Mouse (Mus musculus): ENCODE data around the gene Gm43738. TPM values are rescaled to one million over a fixed set of nuclear protein-coding genes. Genes with fewer than 3 reads are reported as not detected.

The Gm43738 gene
- polyA plus RNA-seq, 1 experiment from 2014 or later = not detected

DNA sequence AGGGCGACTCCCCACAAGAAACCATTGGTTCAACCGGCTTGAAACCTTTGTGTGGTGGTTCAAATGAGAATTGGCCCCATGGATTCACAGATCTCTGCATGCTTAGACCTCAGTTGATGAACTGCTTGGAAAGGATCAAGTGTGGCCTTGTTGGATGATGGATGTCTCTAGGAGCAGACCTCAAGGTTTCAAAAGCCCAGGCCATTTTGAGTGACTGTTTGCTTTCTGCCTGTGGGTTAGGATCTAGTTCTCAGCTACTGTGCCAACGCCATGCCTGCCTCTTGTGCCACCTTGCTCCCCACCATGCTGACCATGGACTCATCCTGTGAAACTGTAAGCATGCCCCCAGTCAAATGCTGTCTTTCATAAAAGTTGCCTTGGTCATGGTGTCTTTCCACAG is 25.1 kb upstream of the Gm43738 start:
- WGBS = 84% methylated on average over 3 of the region's 3 CpGs
- no peak for DNase-seq (ENCODE audit: low spot score)
- H3K9me3 ChIP-seq = no peaks in the 10 kb centered on the region

DNA sequence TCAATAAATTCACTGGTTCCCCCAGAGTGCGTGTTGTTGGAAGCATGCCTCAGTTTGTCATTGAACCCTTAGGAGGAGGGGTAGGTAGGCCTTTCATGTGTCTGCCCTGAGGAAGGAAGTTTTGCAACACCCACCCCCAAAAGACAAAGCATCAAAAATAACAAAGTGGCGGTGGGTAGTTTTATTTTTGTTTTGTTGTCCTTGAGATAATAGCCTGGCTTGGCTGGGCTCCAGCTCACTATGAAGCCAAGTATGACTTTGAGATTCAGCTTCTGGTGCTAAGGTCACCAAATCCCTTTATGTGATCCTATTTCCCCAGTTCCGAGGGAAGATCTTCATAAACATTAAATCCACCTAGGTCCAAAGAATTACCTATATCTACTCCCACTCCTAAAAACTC is 23.3 kb upstream of the Gm43738 start:
- DNase-seq (ENCODE audit: low spot score) = no peak
- Histone ChIP-seq H3K4me3 (no peak overlapping the region), H3K9me3 (no peaks in the 10 kb centered on the region), H3K36me3 (no peaks in the 10 kb centered on the region), H3K27me3 (ENCODE audit: insufficient read depth, poor library complexity, severe bottlenecking) (no peaks in the 10 kb centered on the region), H3K4me1 (0 out of 2 replicates have a peak, but pooled peaks cover 4% of the 10 kb centered on the region), H3K27ac (no peak overlapping the region)
- 64% methylated on average over 3 of the region's 3 CpGs for WGBS

More for the DNA sequence above, 25.1 kb upstream of the Gm43738 start:
- Histone ChIP-seq H3K27me3 (ENCODE audit: insufficient read depth, poor library complexity, severe bottlenecking) (no peaks in the 10 kb centered on the region), H3K27ac (no peak overlapping the region), H3K4me1 (0 out of 2 replicates have a peak, but pooled peaks cover 4% of the 10 kb centered on the region), H3K36me3 (no peaks in the 10 kb centered on the region), H3K4me3 (no peak overlapping the region)

DNA sequence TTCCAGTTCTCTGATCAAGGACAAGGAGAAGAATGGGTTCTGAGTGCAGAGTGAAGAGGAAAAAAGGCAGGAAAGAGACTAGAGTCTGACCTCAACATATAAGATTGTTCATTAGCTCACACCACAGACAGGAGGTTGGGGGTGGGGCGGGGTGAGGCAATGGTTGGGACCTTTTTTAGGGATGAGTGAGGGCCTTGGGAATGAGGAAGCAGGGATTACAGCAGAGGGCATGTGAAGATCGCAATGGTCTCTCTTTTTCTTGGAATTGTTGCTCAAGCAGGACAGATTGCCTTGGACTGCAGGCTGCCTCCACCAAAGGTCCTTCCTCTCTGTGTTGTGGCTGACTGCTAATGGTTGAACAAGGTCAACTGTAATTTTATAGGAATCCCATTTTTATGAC is 22.4 kb upstream of the Gm43738 start:
- no peak for DNase-seq (ENCODE audit: low spot score)
- H3K4me3 ChIP-seq = no peak overlapping the region
- no peaks in the 10 kb centered on the region for H3K9me3 ChIP-seq
- no peaks in the 10 kb centered on the region for H3K36me3 ChIP-seq
- H3K27me3 ChIP-seq (ENCODE audit: insufficient read depth, poor library complexity, severe bottlenecking) = no peaks in the 10 kb centered on the region
- H3K27ac ChIP-seq = no peak overlapping the region
- 69% methylated on average over 2 of the region's 2 CpGs for whole genome bisulfite sequencing
- H3K4me1 ChIP-seq = 0 out of 2 replicates have a peak, but pooled peaks cover 4% of the 10 kb centered on the region

DNA sequence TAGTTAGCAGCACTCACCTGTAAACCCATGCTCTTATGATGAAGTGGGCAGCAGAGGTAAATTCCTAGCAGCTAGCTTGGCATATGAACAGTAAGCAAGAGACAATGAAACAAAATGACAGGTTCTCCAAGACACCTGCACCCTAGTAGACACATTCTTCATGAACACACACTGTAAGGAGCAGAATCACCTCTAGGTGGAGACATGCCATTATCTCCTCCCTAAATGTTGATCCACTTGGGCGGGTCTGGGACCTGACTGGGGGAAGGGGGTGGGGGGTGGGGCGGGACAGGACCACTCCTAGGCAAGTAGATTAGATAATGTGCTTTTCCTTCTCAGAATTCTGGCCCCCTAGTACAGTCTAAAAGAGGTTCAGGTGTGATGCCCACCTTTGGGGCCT is 14.6 kb upstream of the Gm43738 start:
- WGBS = 7% methylated on average over 2 of the region's 2 CpGs
- no peaks in the 10 kb centered on the region for H3K4me1 ChIP-seq
- H3K4me3 ChIP-seq = no peak overlapping the region
- DNase-seq (ENCODE audit: low spot score) = no peak
- H3K36me3 ChIP-seq = no peaks in the 10 kb centered on the region
- 0 out of 2 replicates have a peak, but pooled peaks cover 3% of the 10 kb centered on the region for H3K9me3 ChIP-seq
- no peak overlapping the region for H3K27ac ChIP-seq
- H3K27me3 ChIP-seq (ENCODE audit: insufficient read depth, poor library complexity, severe bottlenecking) = no peaks in the 10 kb centered on the region

DNA sequence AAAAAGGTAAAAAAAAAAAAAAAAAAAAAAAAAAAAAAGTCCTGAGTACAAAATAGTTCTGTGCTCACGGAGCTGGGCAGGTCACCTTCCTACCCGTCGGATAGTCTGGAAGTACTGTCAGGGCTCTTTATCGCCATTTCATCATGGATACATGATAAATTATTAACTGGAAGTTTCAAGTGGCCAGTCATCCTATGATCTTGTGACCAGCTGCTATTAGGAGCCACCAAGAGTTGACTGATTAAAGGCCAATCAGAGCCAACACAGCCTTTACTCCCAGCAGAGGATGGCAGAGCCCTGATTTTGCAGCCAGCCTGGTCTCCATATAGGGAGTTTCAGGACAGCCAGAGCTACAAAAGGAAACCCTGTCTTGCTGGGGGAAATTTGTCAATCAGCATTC is 12.2 kb upstream of the Gm43738 start:
- H3K36me3 ChIP-seq = no peaks in the 10 kb centered on the region
- H3K4me1 ChIP-seq = no peaks in the 10 kb centered on the region
- no peak overlapping the region for H3K4me3 ChIP-seq
- WGBS = 78% methylated on average over 4 of the region's 4 CpGs
- H3K9me3 ChIP-seq = 0 out of 2 replicates have a peak, but pooled peaks cover 3% of the 10 kb centered on the region
- no peak overlapping the region for H3K27ac ChIP-seq
- no peak for DNase-seq (ENCODE audit: low spot score)
- no peaks in the 10 kb centered on the region for H3K27me3 ChIP-seq (ENCODE audit: insufficient read depth, poor library complexity, severe bottlenecking)

DNA sequence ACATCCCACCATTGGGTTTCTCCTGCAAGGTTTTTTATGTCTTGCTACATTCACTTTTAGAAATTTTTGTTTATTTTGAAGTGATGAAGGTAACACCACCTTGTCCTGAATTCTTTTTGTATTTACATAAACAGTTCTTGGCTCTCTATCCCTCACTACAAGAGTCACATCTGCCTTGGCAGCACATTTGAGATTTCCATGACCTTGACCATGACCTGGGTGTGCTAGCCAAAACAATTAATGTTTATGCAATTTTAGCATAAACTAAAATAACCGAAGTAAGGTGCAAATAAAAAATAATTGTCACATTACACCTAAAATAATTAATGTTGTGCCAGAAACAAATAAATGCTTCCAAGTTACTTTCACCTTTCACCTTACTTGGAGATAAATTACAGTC is 7.2 kb upstream of the Gm43738 start:
- Histone ChIP-seq H3K27me3 (ENCODE audit: insufficient read depth, poor library complexity, severe bottlenecking) (no peaks in the 10 kb centered on the region), H3K9me3 (no peaks in the 10 kb centered on the region), H3K4me1 (0 out of 2 replicates have a peak, but pooled peaks cover 3% of the 10 kb centered on the region), H3K27ac (no peak overlapping the region), H3K4me3 (no peak overlapping the region), H3K36me3 (no peaks in the 10 kb centered on the region)
- WGBS = 60% methylated on average over 1 of the region's 1 CpGs
- no peak for DNase-seq (ENCODE audit: low spot score)

DNA sequence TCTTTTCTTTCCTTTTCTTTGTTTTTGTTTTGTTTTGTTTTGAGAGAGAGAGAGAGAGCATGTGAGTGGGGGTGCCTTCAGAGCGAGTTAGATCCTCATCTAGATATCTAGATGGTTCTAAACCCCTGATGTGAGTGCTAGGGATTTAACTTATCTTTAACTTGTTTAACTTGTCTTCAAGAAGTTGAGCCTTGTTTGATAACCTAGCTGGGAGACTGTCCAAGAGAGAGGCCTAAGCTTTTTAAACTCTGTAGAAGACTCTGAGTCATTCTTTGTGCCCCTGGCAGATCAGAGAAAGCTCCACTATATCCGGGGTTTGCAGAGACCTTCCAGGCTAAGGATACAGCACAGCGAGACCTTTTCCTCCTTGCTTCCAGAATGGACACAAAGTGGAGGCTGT is 6.6 kb upstream of the Gm43738 start:
- Histone ChIP-seq H3K4me1 (0 out of 2 replicates have a peak, but pooled peaks cover 3% of the 10 kb centered on the region), H3K27me3 (ENCODE audit: insufficient read depth, poor library complexity, severe bottlenecking) (no peaks in the 10 kb centered on the region), H3K36me3 (no peaks in the 10 kb centered on the region), H3K27ac (no peak overlapping the region), H3K9me3 (no peaks in the 10 kb centered on the region), H3K4me3 (no peak overlapping the region)
- 54% methylated on average over 3 of the region's 3 CpGs for WGBS
- no peak for DNase-seq (ENCODE audit: low spot score)

DNA sequence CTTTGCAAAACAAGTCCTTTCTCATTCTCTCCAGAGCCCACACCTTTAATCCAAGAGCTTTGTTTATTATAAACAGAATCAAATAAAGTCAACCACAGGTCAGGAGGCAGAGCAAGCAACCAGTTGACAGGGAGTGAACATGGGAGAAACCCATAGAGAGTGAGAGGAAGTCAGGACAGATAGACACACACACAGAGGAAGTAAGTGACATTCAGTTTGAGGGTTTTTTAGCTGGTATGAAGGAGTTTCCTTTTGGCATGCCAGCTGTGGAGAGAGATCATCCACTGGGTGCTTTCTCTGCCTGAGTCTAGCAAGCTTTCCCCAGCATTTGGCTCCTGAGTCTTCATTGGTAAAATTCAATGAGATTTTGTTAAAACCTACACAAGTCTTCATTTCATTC is 6.0 kb upstream of the Gm43738 start:
- no peak overlapping the region for H3K27ac ChIP-seq
- no peaks in the 10 kb centered on the region for H3K36me3 ChIP-seq
- H3K4me3 ChIP-seq = no peak overlapping the region
- DNase-seq (ENCODE audit: low spot score) = no peak
- no peaks in the 10 kb centered on the region for H3K9me3 ChIP-seq
- no peaks in the 10 kb centered on the region for H3K27me3 ChIP-seq (ENCODE audit: insufficient read depth, poor library complexity, severe bottlenecking)
- H3K4me1 ChIP-seq = peaks cover 3% of the 10 kb centered on the region; the same call in 1 of the 2 replicates

DNA sequence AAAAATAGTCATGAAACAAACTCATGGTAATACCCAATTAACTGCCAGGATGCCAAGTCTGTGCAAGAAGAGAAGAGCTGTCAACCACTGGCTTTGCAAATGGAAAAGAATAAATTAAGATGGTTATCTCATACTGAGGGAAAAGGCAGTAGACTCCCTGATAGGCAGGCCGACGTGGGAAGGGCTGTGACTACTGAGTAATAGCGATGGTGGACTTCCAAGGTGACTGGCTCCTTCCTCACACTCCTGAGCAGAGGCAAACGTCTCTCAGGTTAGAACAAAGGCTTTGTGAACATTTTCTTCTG is 2.3 kb upstream of the Gm43738 start:
- Histone ChIP-seq H3K27me3 (ENCODE audit: insufficient read depth, poor library complexity, severe bottlenecking) (no peaks in the 10 kb centered on the region), H3K27ac (peak overlapping the region; percentile 71; the same call in 1 of the 2 replicates), H3K4me3 (no peak overlapping the region), H3K36me3 (peaks cover 21% of the 10 kb centered on the region), H3K4me1 (peaks cover 20% of the 10 kb centered on the region), H3K9me3 (no peaks in the 10 kb centered on the region)
- WGBS = 68% methylated on average over 4 of the region's 4 CpGs
- DNase-seq (ENCODE audit: low spot score) = no peak

DNA sequence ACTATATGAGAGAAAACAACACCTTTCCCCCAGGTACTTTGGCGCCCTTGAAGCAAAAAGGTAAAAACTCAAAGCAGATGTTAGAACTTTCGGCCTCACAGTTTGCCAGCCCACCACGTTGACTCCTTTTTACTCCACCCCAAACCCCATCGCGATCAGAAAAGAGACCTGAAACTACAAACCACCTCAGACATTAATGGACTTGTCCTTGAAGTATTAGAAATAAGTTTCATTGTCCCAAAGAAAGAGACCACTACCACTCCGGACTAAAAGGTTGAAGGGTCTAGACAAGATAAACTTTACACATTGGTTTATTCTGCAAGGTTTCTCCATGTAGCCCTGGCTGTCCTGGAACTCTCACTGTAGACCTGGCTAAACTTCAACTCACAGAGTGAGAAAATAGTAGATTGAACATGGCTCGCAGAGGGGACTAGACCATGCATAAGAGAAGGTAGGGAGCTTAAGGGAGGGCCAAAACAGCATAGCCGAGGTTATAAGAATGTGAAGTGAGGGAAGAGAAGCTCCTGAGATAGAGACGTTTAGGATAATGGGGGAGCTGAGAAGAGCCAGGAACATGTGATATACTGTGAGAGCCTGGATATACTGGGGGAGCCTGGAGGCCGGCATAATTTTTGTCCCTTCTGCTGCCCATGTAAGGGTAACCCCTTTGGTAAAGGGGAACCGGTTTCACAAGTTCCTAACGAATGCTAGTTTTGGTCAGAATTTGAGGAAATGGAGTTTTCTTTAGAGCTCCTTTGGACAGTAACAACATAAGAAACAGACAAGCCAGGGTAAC is 1.8 kb upstream of the Gm43738 start:
- peaks cover 27% of the 10 kb centered on the region for H3K36me3 ChIP-seq
- peak overlapping the region; percentile 73 for H3K4me3 ChIP-seq
- H3K9me3 ChIP-seq = no peaks in the 10 kb centered on the region
- H3K4me1 ChIP-seq = peaks cover 20% of the 10 kb centered on the region
- 63% methylated on average over 12 of the region's 12 CpGs for WGBS
- H3K27me3 ChIP-seq (ENCODE audit: insufficient read depth, poor library complexity, severe bottlenecking) = no peaks in the 10 kb centered on the region
- no peak for DNase-seq (ENCODE audit: low spot score)
- peak overlapping the region; percentile 71 for H3K27ac ChIP-seq

DNA sequence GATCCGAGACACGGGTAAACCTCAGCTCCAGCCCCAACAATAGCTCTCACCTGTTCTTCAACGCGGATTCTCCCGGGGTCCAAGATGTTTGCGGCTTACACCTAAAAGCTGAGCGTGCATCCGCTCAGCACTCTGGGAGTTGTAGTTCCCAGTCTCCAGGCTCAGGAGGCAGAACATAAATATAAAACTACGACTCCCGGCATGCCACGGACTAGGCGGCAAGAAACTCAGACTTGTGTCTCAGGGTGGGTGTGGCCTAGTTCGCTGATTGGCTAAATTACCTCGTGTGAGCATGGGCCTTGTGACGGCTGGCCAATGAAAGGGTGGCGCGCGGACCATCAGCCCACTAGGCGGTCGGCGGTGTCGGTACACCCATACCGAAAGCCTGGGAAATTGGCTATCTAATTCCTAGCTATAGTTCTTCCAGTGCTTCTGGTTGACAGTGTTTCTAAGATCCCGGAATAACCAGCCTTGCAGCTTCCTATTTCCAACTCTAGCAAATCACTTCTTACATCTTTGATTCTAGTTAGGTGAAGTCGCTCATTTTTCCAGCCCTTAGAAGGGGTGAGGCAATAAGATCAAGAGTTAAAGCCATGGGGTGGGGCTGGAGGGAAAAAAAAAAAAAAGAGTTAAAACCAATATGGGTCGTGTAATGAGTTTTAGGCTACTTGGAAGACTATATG is 1.1 kb upstream of the Gm43738 start, which contains the start of gene Fdps:
TSS of gene Fdps (minus strand) at position 148 of the 683 bp plus-strand sequence.
- H3K4me1 ChIP-seq = peaks cover 20% of the 10 kb centered on the region
- H3K4me3 ChIP-seq = peak within 1 kb of the TSS; percentile 73
- no peaks in the 10 kb centered on the region for H3K9me3 ChIP-seq
- peak; percentile 99 for DNase-seq (ENCODE audit: low spot score)
- peak within 1 kb of the TSS; percentile 84 for H3K27ac ChIP-seq
- no peaks in the 10 kb centered on the region for H3K27me3 ChIP-seq (ENCODE audit: insufficient read depth, poor library complexity, severe bottlenecking)
- H3K36me3 ChIP-seq = peaks cover 34% of the 10 kb centered on the region
- under 1% methylated on average over 26 of the region's 26 CpGs for WGBS

DNA sequence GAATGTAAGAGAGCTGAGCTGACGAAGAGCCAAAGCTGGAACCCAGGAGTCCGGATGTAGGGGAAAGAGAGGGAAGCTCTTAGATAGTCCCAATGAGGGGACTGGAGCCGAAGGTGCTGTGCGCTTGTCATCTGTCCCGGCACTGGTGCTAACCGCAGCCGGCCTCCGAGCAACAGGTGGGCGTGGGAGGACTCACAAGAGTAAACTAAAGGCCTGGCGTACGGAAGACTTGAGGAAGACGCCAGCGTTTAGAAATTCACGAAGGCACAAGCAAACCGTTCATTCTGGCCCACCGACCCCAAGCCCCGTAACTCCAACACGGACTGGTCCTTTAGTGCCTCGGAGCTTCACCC is 536 bp upstream of the Gm43738 start:
- Histone ChIP-seq H3K27me3 (ENCODE audit: insufficient read depth, poor library complexity, severe bottlenecking) (no peaks in the 10 kb centered on the region), H3K9me3 (no peaks in the 10 kb centered on the region), H3K36me3 (peaks cover 39% of the 10 kb centered on the region), H3K4me3 (peak overlapping the region; percentile 73), H3K27ac (peak overlapping the region; percentile 84), H3K4me1 (peaks cover 17% of the 10 kb centered on the region)
- WGBS = under 1% methylated on average over 19 of the region's 19 CpGs
- DNase-seq (ENCODE audit: low spot score) = no peak

DNA sequence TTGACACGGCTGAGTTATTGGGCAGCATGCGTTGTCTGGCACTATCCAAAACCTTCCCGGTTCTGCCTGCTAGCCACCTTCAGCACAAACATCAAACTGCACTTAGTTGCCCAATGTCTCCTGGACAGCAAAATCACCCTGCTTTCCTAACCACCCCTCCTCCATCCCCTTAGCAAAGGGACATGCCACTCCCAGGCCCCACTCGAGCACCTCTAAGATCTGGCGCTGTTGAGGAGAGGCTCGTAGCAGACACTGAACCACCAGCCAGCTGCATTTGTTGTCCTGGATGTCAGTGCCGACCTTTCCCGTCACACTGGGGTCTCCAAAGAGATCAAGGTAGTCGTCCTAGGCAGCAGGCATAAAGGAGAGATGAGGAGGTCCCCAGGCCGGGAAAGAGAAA is 6.9 kb downstream of the Gm43738 start:
- Histone ChIP-seq H3K9me3 (no peaks in the 10 kb centered on the region), H3K4me3 (no peak overlapping the region), H3K27me3 (ENCODE audit: insufficient read depth, poor library complexity, severe bottlenecking) (peaks cover 42% of the 10 kb centered on the region), H3K36me3 (peaks cover 53% of the 10 kb centered on the region), H3K4me1 (peaks cover 44% of the 10 kb centered on the region), H3K27ac (no peak overlapping the region)
- 88% methylated on average over 10 of the region's 10 CpGs for WGBS
- no peak for DNase-seq (ENCODE audit: low spot score)

Data from heart, embryonic 10.5 days (tissue).